Mouse (Mus musculus): ENCODE measurements around the gene Fam89b. TPM values are rescaled to one million over a fixed set of nuclear protein-coding genes. Genes with fewer than 3 reads are reported as not detected.

The Fam89b gene
- total RNA-seq, 1 experiment = 16.4 TPM

GRCm38 (mm10) chr19:5711907-5712460 is 17.5 kb downstream of the Fam89b start:
- Histone ChIP-seq H3K9ac (ENCODE audit: insufficient read depth, low read depth, low read length, poor library complexity, severe bottlenecking) (no peak overlapping the region), H3K4me3 (ENCODE audit: insufficient read depth in 1 of 2, low read depth in 1 of 2, low read length in 2 of 2, poor library complexity in 1 of 2, severe bottlenecking in 1 of 2) (no peak overlapping the region), H3K36me3 (ENCODE audit: control insufficient read depth, insufficient read depth, low read length, poor library complexity, severe bottlenecking) (no peaks in the 10 kb centered on the region), H3K4me1 (ENCODE audit: control insufficient read depth in 2 of 2, insufficient read depth in 2 of 2, low read length in 2 of 2, poor library complexity in 1 of 2) (peaks cover under 1 to 3% of the 10 kb centered on the region in 2 experiments; a peak in 2 of 4 replicates), H3K27ac (ENCODE audit: insufficient read depth, low read depth, low read length, poor library complexity, severe bottlenecking) (no peak overlapping the region), H3K9me3 (ENCODE audit: control insufficient read depth, insufficient read depth, low read depth, low read length) (no peaks in the 10 kb centered on the region)
- no peak for TF ChIP-seq ZC3H11A (IDR thresholded peaks at IDR 0.05; ENCODE audit: borderline replicate concordance, low read depth, low read length)
- no peak for TF ChIP-seq CHD2 (IDR thresholded peaks at IDR 0.05; ENCODE audit: low read depth, low read length)
- TF ChIP-seq MAFK (IDR thresholded peaks at IDR 0.05; ENCODE audit: insufficient read depth, low read depth, low read length) = no peak
- no peak for TF ChIP-seq ZNF384 (IDR thresholded peaks at IDR 0.05; ENCODE audit: low read depth, low read length)
- TF ChIP-seq HCFC1 (IDR thresholded peaks at IDR 0.05; ENCODE audit: borderline replicate concordance, insufficient read depth, low read length) = no peak
- DNase-seq (ENCODE audit: low read depth, low spot score) = no peak
- in situ Hi-C loops (cut with MboI; ENCODE audit: low sequenced_read_pairs in 2 of 2, unreplicated experiment in 2 of 2) = no loop called here

- no peak overlapping the region for H3K9ac ChIP-seq (ENCODE audit: insufficient read depth, low read depth, low read length, poor library complexity, severe bottlenecking)
Measured at GRCm38 (mm10) chr19:5711218-5711617, 18.2 kb downstream of the Fam89b start.

GRCm38 (mm10) chr19:5710581-5710980 is 18.9 kb downstream of the Fam89b start:
- H3K4me3 ChIP-seq (ENCODE audit: insufficient read depth in 1 of 2, low read depth in 1 of 2, low read length in 2 of 2, poor library complexity in 1 of 2, severe bottlenecking in 1 of 2) = no peak overlapping the region
- in situ Hi-C loops (cut with MboI; ENCODE audit: low sequenced_read_pairs in 2 of 2, unreplicated experiment in 2 of 2) = no loop called here
- H3K9me3 ChIP-seq (ENCODE audit: control insufficient read depth, insufficient read depth, low read depth, low read length) = no peaks in the 10 kb centered on the region
- no peak for DNase-seq (ENCODE audit: low read depth, low spot score)
- no peaks in the 10 kb centered on the region for H3K36me3 ChIP-seq (ENCODE audit: control insufficient read depth, insufficient read depth, low read length, poor library complexity, severe bottlenecking)
- H3K9ac ChIP-seq (ENCODE audit: insufficient read depth, low read depth, low read length, poor library complexity, severe bottlenecking) = no peak overlapping the region
- TF ChIP-seq HCFC1 (IDR thresholded peaks at IDR 0.05; ENCODE audit: borderline replicate concordance, insufficient read depth, low read length) = no peak
- no peak for TF ChIP-seq ZNF384 (IDR thresholded peaks at IDR 0.05; ENCODE audit: low read depth, low read length)
- no peak for TF ChIP-seq ZC3H11A (IDR thresholded peaks at IDR 0.05; ENCODE audit: borderline replicate concordance, low read depth, low read length)
- no peak for TF ChIP-seq CHD2 (IDR thresholded peaks at IDR 0.05; ENCODE audit: low read depth, low read length)
- TF ChIP-seq MAFK (IDR thresholded peaks at IDR 0.05; ENCODE audit: insufficient read depth, low read depth, low read length) = no peak
- peaks cover 0 to 7% of the 10 kb centered on the region in 2 experiments; a peak in 1 of 4 replicates for H3K4me1 ChIP-seq (ENCODE audit: control insufficient read depth in 2 of 2, insufficient read depth in 2 of 2, low read length in 2 of 2, poor library complexity in 1 of 2)
- no peak overlapping the region for H3K27ac ChIP-seq (ENCODE audit: insufficient read depth, low read depth, low read length, poor library complexity, severe bottlenecking)

More at GRCm38 (mm10) chr19:5711218-5711617, 18.2 kb downstream of the Fam89b start:
- peaks cover 0 to 3% of the 10 kb centered on the region in 2 experiments; a peak in 1 of 4 replicates for H3K4me1 ChIP-seq (ENCODE audit: control insufficient read depth in 2 of 2, insufficient read depth in 2 of 2, low read length in 2 of 2, poor library complexity in 1 of 2)
- no peak overlapping the region for H3K4me3 ChIP-seq (ENCODE audit: insufficient read depth in 1 of 2, low read depth in 1 of 2, low read length in 2 of 2, poor library complexity in 1 of 2, severe bottlenecking in 1 of 2)
- DNase-seq (ENCODE audit: low read depth, low spot score) = no peak
- no peaks in the 10 kb centered on the region for H3K9me3 ChIP-seq (ENCODE audit: control insufficient read depth, insufficient read depth, low read depth, low read length)
- in situ Hi-C loops (cut with MboI; ENCODE audit: low sequenced_read_pairs in 2 of 2, unreplicated experiment in 2 of 2) = no loop called here
- no peak overlapping the region for H3K27ac ChIP-seq (ENCODE audit: insufficient read depth, low read depth, low read length, poor library complexity, severe bottlenecking)
- H3K36me3 ChIP-seq (ENCODE audit: control insufficient read depth, insufficient read depth, low read length, poor library complexity, severe bottlenecking) = no peaks in the 10 kb centered on the region
- TF ChIP-seq HCFC1 (IDR thresholded peaks at IDR 0.05; ENCODE audit: borderline replicate concordance, insufficient read depth, low read length) = no peak
- no peak for TF ChIP-seq CHD2 (IDR thresholded peaks at IDR 0.05; ENCODE audit: low read depth, low read length)
- no peak for TF ChIP-seq ZNF384 (IDR thresholded peaks at IDR 0.05; ENCODE audit: low read depth, low read length)
- TF ChIP-seq MAFK (IDR thresholded peaks at IDR 0.05; ENCODE audit: insufficient read depth, low read depth, low read length) = no peak
- TF ChIP-seq ZC3H11A (IDR thresholded peaks at IDR 0.05; ENCODE audit: borderline replicate concordance, low read depth, low read length) = no peak

- H3K4me1 ChIP-seq (ENCODE audit: control insufficient read depth in 2 of 2, insufficient read depth in 2 of 2, low read length in 2 of 2, poor library complexity in 1 of 2) = peaks cover 0 to 10% of the 10 kb centered on the region in 2 experiments; a peak in 1 of 4 replicates
- H3K9ac ChIP-seq (ENCODE audit: insufficient read depth, low read depth, low read length, poor library complexity, severe bottlenecking) = no peak overlapping the region
- in situ Hi-C loops (cut with MboI; ENCODE audit: low sequenced_read_pairs in 2 of 2, unreplicated experiment in 2 of 2) = no loop called here
- H3K9me3 ChIP-seq (ENCODE audit: control insufficient read depth, insufficient read depth, low read depth, low read length) = no peaks in the 10 kb centered on the region
- no peaks in the 10 kb centered on the region for H3K36me3 ChIP-seq (ENCODE audit: control insufficient read depth, insufficient read depth, low read length, poor library complexity, severe bottlenecking)
- H3K4me3 ChIP-seq (ENCODE audit: insufficient read depth in 1 of 2, low read depth in 1 of 2, low read length in 2 of 2, poor library complexity in 1 of 2, severe bottlenecking in 1 of 2) = no peak overlapping the region
- no peak overlapping the region for H3K27ac ChIP-seq (ENCODE audit: insufficient read depth, low read depth, low read length, poor library complexity, severe bottlenecking)
- TF ChIP-seq ZC3H11A (IDR thresholded peaks at IDR 0.05; ENCODE audit: borderline replicate concordance, low read depth, low read length) (no peak), HCFC1 (IDR thresholded peaks at IDR 0.05; ENCODE audit: borderline replicate concordance, insufficient read depth, low read length) (no peak), ZNF384 (IDR thresholded peaks at IDR 0.05; ENCODE audit: low read depth, low read length) (no peak), CHD2 (IDR thresholded peaks at IDR 0.05; ENCODE audit: low read depth, low read length) (no peak), MAFK (IDR thresholded peaks at IDR 0.05; ENCODE audit: insufficient read depth, low read depth, low read length) (no peak)
- no peak for DNase-seq (ENCODE audit: low read depth, low spot score)
Measured at GRCm38 (mm10) chr19:5710068-5710467, 19.4 kb downstream of the Fam89b start.

All from ES-E14 (cell line).